Mouse (Mus musculus): Measurements from ENCODE around the gene Khdrbs2. TPM values are rescaled to one million over a fixed set of nuclear protein-coding genes. Genes with fewer than 3 reads are reported as not detected.
"Not testable (repeated sequence)": the region's sequence is repeated elsewhere in the genome, so short reads cannot be mapped to it uniquely, and the experiment has no call there.

The Khdrbs2 gene
- polyA plus RNA-seq, 1 experiment from 2014 or later = 2.5 TPM

DNA sequence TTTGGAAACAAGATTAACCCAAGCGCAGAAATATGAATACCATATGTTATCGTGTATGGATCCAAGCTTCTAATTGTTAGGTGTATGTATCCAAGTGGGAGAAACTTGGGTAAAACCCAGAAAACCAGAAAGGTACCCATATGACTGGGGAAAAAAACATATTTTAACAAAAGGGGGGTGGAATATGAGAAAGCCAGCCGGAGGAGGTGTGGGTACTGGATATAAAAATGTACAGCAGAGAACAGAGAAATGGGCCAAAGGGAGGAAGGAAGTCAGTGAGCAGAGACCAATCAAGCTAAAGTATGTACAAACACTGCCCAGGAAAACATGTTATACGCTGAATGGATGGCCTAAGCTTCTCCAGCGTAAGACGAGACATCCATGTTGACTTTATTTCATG, 330.9 kb downstream of the Khdrbs2 start:
- H3K36me3 ChIP-seq = no peaks in the 10 kb centered on the region
- H3K4me1 ChIP-seq = no peaks in the 10 kb centered on the region
- no peak overlapping the region for H3K27ac ChIP-seq
- DNase-seq (ENCODE audit: low spot score) = no peak
- no peak overlapping the region for H3K4me3 ChIP-seq
- H3K9me3 ChIP-seq (replicated peaks) = no peaks in the 10 kb centered on the region
- WGBS = 90% methylated on average over 6 of the region's 6 CpGs
- H3K27me3 ChIP-seq (ENCODE audit: low read depth, poor library complexity, severe bottlenecking) = no peaks in the 10 kb centered on the region

GRCm38 (mm10) chr1:32547194-32547593, 374.7 kb downstream of the Khdrbs2 start, which contains the start of gene Gm5415:
Gm5415 (minus strand) TSS chr1:32547294.
- not testable (repeated sequence) for H3K27me3 ChIP-seq (ENCODE audit: low read depth, poor library complexity, severe bottlenecking); H3K4me1 ChIP-seq; H3K27ac ChIP-seq; DNase-seq (ENCODE audit: low spot score); H3K9me3 ChIP-seq (replicated peaks); H3K4me3 ChIP-seq; H3K36me3 ChIP-seq
- WGBS = 88% methylated on average over 3 of the region's 7 CpGs

DNA sequence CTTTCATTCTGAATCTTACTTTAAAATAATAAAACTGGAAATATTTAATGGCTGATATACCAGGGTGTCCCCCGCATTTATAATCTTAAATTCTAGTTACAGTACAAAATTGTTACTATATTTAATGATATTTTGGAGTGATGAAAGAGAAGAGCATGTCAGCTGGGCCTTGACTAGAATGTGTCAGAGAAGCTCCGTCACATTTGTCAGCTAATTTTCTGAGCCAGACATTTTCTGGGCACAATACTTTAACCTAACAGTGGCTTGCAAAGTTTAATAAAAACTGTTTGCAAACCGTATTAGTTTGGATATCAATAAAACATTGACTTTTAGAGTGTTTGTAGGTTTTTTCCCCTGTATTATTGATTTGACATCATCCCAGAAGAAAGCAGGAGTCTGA, 380.9 kb downstream of the Khdrbs2 start:
- Histone ChIP-seq H3K4me1 (no peaks in the 10 kb centered on the region), H3K9me3 (replicated peaks) (no peaks in the 10 kb centered on the region), H3K4me3 (no peak overlapping the region), H3K36me3 (no peaks in the 10 kb centered on the region), H3K27me3 (ENCODE audit: low read depth, poor library complexity, severe bottlenecking) (no peaks in the 10 kb centered on the region), H3K27ac (no peak overlapping the region)
- no peak for DNase-seq (ENCODE audit: low spot score)
- WGBS = 87% methylated on average over 3 of the region's 3 CpGs

GRCm38 (mm10) chr1:32553925-32554324, 381.4 kb downstream of the Khdrbs2 start:
- no peak for DNase-seq (ENCODE audit: low spot score)
- 53% methylated on average over 4 of the region's 4 CpGs for WGBS
- Histone ChIP-seq H3K36me3 (no peaks in the 10 kb centered on the region), H3K27me3 (ENCODE audit: low read depth, poor library complexity, severe bottlenecking) (no peaks in the 10 kb centered on the region), H3K27ac (no peak overlapping the region), H3K9me3 (replicated peaks) (no peaks in the 10 kb centered on the region), H3K4me3 (no peak overlapping the region), H3K4me1 (no peaks in the 10 kb centered on the region)

DNA sequence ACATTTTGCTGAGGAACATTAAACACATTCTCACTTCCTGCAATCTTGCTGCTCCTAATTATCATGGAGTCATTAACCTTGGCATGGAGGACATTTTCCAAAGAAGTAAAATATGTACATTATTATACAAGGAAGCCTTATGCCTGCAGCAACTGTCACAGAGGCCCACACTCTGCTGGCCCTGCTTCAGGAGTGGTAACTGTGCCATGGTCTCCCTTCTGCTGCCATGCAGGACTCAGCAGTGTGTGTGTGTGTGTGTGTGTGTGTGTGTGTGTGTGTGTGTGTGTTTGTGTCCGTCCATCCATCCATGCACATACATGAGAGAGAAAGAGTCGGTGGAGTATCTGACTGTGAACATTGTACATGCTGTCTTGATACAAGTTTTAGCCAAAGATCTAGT, 396.4 kb downstream of the Khdrbs2 start:
- Histone ChIP-seq H3K36me3 (no peaks in the 10 kb centered on the region), H3K27ac (no peak overlapping the region), H3K27me3 (ENCODE audit: low read depth, poor library complexity, severe bottlenecking) (no peaks in the 10 kb centered on the region), H3K4me3 (no peak overlapping the region), H3K4me1 (no peaks in the 10 kb centered on the region; the same call in 1 of the 2 replicates), H3K9me3 (replicated peaks) (no peaks in the 10 kb centered on the region)
- 90% methylated on average over 2 of the region's 2 CpGs for WGBS
- DNase-seq (ENCODE audit: low spot score) = no peak

GRCm38 (mm10) chr1:32626060-32626459, 453.5 kb downstream of the Khdrbs2 start:
- no peaks in the 10 kb centered on the region for H3K9me3 ChIP-seq (replicated peaks)
- H3K27ac ChIP-seq = no peak overlapping the region
- no peaks in the 10 kb centered on the region for H3K36me3 ChIP-seq
- H3K27me3 ChIP-seq (ENCODE audit: low read depth, poor library complexity, severe bottlenecking) = no peaks in the 10 kb centered on the region
- no peak overlapping the region for H3K4me3 ChIP-seq
- DNase-seq (ENCODE audit: low spot score) = no peak
- no peaks in the 10 kb centered on the region for H3K4me1 ChIP-seq
- 95% methylated on average over 1 of the region's 1 CpGs for WGBS

DNA sequence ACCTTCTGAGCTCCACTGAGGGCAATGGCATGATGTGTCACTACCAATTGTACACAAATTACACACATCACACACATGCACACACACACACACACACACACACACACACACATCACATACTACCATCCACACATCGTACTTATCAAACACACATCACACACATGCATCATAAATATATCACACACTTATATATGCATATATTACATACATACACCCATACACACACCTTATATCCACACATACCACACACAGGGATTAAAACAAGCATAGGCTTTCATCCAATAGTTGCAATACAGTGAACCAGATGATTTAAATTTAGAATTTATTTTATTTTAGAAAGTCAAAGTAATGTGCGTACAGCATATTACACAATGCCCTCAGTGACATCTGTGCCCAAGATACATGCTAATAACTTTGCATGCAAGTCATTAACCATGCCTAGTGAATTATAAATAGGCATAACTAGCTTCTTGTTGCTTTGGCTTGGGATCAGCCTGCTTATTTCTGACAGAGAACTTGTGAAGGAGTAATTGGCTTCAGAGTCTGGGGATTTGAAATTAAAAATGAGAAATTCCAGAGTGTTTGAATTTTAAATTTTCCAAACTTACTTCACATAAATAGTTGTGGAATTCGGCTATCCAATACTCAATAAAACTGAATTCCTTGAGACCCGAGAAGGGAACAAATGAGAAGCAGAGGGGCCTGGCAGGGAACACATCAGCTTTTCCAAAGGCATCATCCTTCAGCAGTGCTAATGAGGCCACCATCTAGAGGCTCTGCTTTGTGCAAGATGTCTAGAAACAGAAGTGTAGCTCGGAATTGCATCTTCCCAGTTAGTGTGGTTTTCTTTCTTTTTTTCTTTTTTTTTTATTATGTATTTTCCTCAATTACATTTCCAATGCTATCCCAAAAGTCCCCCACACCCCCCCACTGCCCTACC, 460.2 kb downstream of the Khdrbs2 start:
- Histone ChIP-seq H3K27ac (no peak overlapping the region), H3K27me3 (ENCODE audit: low read depth, poor library complexity, severe bottlenecking) (no peaks in the 10 kb centered on the region), H3K4me3 (no peak overlapping the region), H3K36me3 (no peaks in the 10 kb centered on the region), H3K9me3 (replicated peaks) (no peaks in the 10 kb centered on the region), H3K4me1 (no peaks in the 10 kb centered on the region)
- no peak for DNase-seq (ENCODE audit: low spot score)
- 93% methylated on average over 5 of the region's 5 CpGs for WGBS

- Histone ChIP-seq H3K27me3 (ENCODE audit: low read depth, poor library complexity, severe bottlenecking) (no peaks in the 10 kb centered on the region), H3K9me3 (replicated peaks) (no peaks in the 10 kb centered on the region), H3K4me3 (no peak overlapping the region), H3K36me3 (no peaks in the 10 kb centered on the region), H3K27ac (no peak overlapping the region), H3K4me1 (no peaks in the 10 kb centered on the region)
- WGBS = 94% methylated on average over 4 of the region's 4 CpGs
- no peak for DNase-seq (ENCODE audit: low spot score)
Measured at GRCm38 (mm10) chr1:32633404-32633803, 460.9 kb downstream of the Khdrbs2 start.

DNA sequence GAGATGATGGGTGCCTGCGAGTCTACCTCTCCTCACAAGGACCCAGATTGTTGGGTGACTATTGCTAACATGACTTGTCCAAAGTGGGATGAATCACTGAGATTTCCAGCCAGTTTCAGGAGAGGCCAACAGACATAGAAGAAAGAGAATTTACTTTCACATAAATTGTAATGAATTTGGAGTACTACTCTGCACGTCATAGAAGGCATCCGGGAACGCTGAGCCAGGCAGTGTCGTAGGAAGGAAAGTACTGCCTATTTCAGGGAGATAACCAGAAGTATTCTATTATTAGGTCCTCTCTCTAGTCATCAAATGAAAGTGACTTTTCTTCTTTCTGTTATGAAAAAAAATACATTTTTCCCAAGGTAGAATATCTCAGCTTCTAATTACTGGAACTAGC, 466.6 kb downstream of the Khdrbs2 start:
- H3K36me3 ChIP-seq = no peaks in the 10 kb centered on the region
- H3K4me1 ChIP-seq = no peaks in the 10 kb centered on the region
- no peaks in the 10 kb centered on the region for H3K9me3 ChIP-seq (replicated peaks)
- WGBS = 92% methylated on average over 5 of the region's 5 CpGs
- no peaks in the 10 kb centered on the region for H3K27me3 ChIP-seq (ENCODE audit: low read depth, poor library complexity, severe bottlenecking)
- DNase-seq (ENCODE audit: low spot score) = no peak
- no peak overlapping the region for H3K27ac ChIP-seq
- H3K4me3 ChIP-seq = no peak overlapping the region

DNA sequence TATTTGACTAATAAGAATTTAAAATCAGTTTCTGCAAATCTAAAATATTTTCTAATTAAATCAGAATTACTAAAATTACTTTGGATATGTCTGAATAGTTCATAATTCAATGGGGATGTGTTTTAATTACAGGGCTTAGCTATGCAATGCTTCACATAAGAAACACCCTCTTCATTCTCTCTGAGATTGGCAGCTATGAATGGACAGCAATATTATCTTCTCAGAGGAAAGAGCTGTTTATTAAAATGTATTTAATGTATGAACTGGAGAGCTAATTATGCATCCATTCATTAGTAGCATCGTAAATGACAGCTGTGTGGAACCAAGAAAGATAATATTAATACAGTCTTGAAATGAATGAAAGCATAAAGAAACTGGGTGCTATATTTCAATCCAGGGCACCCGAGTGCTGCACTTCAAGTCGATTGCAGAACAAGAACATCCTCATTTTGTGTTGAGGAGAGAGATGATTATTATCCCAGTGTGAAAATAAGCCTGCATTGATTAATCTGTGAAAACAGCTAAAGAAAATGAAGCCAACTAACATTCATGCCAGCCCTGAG, 477.2 kb downstream of the Khdrbs2 start:
- DNase-seq (ENCODE audit: low spot score) = no peak
- H3K27ac ChIP-seq = no peak overlapping the region
- no peaks in the 10 kb centered on the region for H3K27me3 ChIP-seq (ENCODE audit: low read depth, poor library complexity, severe bottlenecking)
- H3K4me1 ChIP-seq = no peaks in the 10 kb centered on the region
- no peak overlapping the region for H3K4me3 ChIP-seq
- H3K9me3 ChIP-seq (replicated peaks) = no peaks in the 10 kb centered on the region
- H3K36me3 ChIP-seq = no peaks in the 10 kb centered on the region
- 84% methylated on average over 3 of the region's 3 CpGs for WGBS

- H3K36me3 ChIP-seq = no peaks in the 10 kb centered on the region
- no peaks in the 10 kb centered on the region for H3K27me3 ChIP-seq (ENCODE audit: low read depth, poor library complexity, severe bottlenecking)
- H3K27ac ChIP-seq = no peak overlapping the region
- H3K9me3 ChIP-seq (replicated peaks) = no peaks in the 10 kb centered on the region
- no peaks in the 10 kb centered on the region for H3K4me1 ChIP-seq
- no peak for DNase-seq (ENCODE audit: low spot score)
- no peak overlapping the region for H3K4me3 ChIP-seq
- 82% methylated on average over 9 of the region's 9 CpGs for WGBS
Measured at GRCm38 (mm10) chr1:32693806-32694205, 521.3 kb downstream of the Khdrbs2 start.

GRCm38 (mm10) chr1:32700132-32700531, 527.6 kb downstream of the Khdrbs2 start:
- whole genome bisulfite sequencing = 92% methylated on average over 4 of the region's 4 CpGs
- Histone ChIP-seq H3K27ac (no peak overlapping the region), H3K27me3 (ENCODE audit: low read depth, poor library complexity, severe bottlenecking) (no peaks in the 10 kb centered on the region), H3K4me1 (no peaks in the 10 kb centered on the region), H3K4me3 (no peak overlapping the region), H3K36me3 (no peaks in the 10 kb centered on the region), H3K9me3 (replicated peaks) (no peaks in the 10 kb centered on the region)
- DNase-seq (ENCODE audit: low spot score) = no peak

DNA sequence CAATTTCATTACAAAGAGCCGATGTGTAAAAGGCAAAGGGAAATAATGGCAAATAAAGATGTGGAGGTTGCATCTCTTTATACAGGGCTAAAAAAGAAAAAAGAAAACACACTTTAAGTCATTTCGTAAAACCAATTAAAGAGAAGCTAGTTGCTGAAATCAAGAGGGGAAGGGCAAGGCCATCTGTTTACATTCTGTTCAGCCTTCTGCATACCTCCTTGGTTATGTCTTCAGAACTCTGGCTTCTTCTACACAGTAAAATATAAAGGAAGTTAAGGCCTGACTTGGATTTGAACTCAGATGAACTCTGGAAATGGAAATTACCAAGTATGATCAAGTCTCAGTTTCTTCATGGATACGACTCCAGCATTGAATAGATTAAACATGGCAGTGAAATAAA, 528.8 kb downstream of the Khdrbs2 start:
- H3K27me3 ChIP-seq (ENCODE audit: low read depth, poor library complexity, severe bottlenecking) = no peaks in the 10 kb centered on the region
- no peaks in the 10 kb centered on the region for H3K4me1 ChIP-seq
- no peak overlapping the region for H3K27ac ChIP-seq
- H3K36me3 ChIP-seq = no peaks in the 10 kb centered on the region
- no peaks in the 10 kb centered on the region for H3K9me3 ChIP-seq (replicated peaks)
- 93% methylated on average over 3 of the region's 3 CpGs for WGBS
- DNase-seq (ENCODE audit: low spot score) = no peak
- H3K4me3 ChIP-seq = no peak overlapping the region

Measured in limb, embryonic 10.5 days (tissue).